Mouse (Mus musculus) MEL-GATA-1-ER (cell line): ENCODE measurements around the gene Col17a1.

Experiments
- DNase-seq: peaks from one replicate; pipeline ENCODE4 v3.0.0-alpha.2; 2012; ENCODE audit warnings: low read depth; ENCODE audit errors: extremely low read depth

Gene Col17a1

GRCm38 (mm10) chr19:47668399-47668798, 23.5 kb downstream of the Col17a1 start:
- DNase-seq: no peak

DNA sequence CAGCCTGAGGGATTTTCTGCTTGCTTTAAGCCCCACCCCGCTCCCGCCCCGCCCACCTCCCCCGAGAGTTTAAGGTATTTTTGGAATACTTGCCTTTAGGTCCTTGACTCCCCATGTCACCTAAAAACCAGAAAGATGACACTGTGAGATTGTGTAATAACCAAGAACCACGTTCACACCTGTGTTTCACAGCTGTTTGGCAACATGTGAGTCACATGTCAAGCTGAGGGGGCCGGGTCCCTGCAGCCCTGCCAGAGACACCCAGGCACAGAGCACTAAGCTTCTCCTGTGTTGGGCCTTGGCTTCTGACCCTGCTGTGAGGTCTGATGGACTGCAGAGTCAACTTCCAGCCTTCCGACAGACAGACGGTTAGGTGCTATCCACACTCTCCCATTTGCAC, 24.3 kb downstream of the Col17a1 start:
- DNase-seq: no peak

DNA sequence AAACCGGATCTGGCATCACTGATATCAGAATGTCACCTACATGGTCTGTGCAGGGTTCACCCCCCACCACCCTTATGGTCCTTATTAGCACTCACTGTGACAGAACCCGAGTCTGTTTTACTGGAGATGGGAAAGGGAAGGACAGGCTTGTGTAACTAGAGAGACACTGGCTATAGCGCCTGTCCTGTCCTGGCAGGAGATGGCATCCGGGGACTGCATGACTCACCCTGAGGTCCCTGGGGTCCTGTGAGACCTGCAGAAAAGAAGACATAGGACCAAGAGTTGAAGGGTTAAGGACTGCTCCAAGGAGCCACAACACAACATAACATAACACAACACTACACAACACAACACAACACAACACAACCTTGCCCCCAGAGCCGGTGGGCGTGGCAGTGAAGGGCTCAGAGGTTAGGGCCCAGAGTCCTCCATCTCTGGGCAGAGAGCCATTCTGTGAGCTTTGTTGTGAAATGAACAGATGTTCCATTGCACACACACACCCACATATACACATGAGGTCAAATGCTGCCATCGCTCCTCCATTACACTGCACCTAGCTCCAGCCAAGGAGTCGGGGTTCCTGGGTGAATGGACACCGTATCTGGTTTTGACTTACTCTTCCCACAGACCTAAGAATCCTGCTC, 32.0 kb downstream of the Col17a1 start:
- no peak for DNase-seq

DNA sequence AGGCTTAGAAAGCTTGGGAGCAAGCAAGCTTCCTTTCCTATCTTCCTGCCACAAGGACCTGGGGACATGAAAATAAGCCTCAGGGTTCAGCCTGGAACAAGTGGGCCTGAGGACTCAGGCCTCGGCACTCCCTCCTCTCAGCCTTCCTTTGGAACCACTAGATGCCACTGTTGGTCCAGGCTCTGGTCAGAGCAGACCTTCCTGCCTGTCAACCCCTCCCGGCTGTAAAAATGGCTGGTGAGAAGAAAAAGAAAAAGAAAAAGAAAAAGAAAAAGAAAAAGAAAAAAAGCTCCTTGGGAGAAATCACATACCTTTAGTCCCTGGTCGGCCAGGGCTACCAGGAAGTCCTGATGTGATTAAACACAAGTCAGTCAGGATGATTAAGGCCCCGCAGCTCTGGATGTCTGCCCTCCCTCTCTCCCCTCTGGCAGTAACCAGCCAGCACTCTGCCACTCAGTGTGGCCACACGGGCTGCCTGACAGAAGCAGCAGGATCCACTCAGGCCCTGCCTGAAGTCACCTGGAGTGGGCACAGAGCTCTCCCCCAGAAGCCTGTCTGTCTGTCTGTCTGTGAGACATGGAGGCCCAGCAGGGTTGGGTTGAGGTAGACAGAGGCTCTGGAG, 32.9 kb downstream of the Col17a1 start:
- no peak for DNase-seq

GRCm38 (mm10) chr19:47654896-47655295, 37.0 kb downstream of the Col17a1 start:
- no peak for DNase-seq

- DNase-seq: no peak
These were observed 38.7 kb downstream of the Col17a1 start for GRCm38 (mm10) chr19:47653173-47653572.

- DNase-seq: no peak
These were observed 39.6 kb downstream of the Col17a1 start for GRCm38 (mm10) chr19:47652255-47652654.

GRCm38 (mm10) chr19:47651160-47651480, 40.8 kb downstream of the Col17a1 start:
- no peak for DNase-seq

GRCm38 (mm10) chr19:47650366-47651159, 41.3 kb downstream of the Col17a1 start:
- DNase-seq: no peak

DNA sequence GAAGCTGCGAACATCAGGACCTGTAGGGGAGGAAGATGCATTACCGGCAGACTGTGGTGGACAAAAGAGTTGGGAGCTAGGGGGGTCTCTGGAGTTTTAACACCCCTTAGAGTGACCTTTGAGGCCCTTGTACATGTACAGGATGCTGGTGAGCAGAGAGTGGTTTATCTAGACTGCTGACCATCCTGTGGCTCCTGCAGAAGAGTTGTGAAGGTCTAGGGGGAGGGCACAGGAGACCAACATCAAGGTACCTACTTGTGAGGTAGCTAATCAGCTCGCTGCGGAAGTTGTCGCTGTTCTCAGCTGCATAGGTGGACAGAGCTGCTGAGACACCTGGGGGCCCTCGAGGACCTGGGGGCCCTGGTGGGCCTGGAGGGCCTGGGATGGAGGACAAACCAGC, 42.8 kb downstream of the Col17a1 start:
- DNase-seq: no peak

GRCm38 (mm10) chr19:47646508-47647120, 45.3 kb downstream of the Col17a1 start:
- DNase-seq: no peak

GRCm38 (mm10) chr19:47645583-47645982, 46.3 kb downstream of the Col17a1 start:
- DNase-seq: no peak

GRCm38 (mm10) chr19:47643910-47644309, 48.0 kb downstream of the Col17a1 start:
- no peak for DNase-seq

DNA sequence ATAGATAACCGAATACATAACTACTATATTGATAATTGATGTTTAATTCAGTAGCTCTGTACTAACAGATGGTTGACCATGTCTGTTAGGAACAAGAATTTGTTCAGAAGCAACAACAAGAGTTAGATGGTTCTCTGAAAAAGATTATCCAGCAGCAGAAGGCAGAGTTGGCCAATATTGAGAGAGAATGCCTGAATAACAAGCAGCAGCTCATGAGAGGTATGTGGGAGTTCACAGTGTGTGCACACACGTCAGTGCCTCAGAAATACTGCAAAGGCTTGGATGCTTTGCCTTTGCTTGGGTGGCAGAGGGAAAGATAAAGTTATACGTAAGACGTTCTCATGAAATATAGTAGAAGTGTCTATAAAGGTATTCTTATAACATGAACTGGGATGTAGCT, 56.5 kb downstream of the Col17a1 start:
- no peak for DNase-seq

- DNase-seq: no peak
These were observed 60.1 kb downstream of the Col17a1 start for GRCm38 (mm10) chr19:47631799-47632198.

- no peak for DNase-seq
These were observed 61.5 kb downstream of the Col17a1 start for GRCm38 (mm10) chr19:47630381-47630780.

- no peak for DNase-seq
These were observed 62.8 kb downstream of the Col17a1 start for GRCm38 (mm10) chr19:47629068-47629467.

GRCm38 (mm10) chr19:47627450-47627849, 64.4 kb downstream of the Col17a1 start:
- DNase-seq: no peak

DNA sequence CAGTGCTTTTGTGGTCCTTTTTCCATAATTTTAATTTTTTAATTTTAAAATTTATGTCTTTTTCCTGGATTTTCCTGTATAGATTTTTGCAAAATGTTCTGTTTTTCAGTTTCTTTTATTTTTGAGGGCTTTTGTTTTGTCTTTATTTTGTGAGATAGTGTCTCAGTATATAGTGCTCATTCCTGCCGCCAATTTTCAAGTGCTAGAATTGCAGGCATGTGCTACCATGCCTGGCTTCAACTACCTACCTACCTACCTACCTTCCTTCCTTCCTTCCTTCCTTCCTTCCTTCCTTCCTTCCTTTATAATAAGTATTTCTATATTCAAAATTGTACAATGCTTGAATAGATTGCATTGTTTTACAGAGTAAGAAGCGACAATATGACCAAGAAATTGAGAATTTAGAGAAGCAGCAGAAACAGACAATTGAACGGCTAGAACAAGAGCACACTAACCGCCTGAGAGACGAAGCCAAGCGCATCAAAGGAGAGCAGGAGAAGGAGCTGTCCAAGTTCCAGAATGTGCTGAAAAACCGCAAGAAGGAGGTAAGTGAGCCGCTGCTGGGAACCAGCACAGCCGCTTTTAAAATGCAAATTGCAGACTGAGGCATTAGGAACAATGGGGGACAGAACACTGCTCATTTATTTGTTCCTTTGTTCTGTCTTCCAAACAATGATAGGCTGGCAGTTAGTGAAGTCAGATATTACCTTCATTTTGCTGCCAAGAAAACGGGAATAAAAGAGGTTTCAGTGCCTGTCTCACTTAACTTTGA, 66.8 kb downstream of the Col17a1 start:
- DNase-seq: no peak

DNA sequence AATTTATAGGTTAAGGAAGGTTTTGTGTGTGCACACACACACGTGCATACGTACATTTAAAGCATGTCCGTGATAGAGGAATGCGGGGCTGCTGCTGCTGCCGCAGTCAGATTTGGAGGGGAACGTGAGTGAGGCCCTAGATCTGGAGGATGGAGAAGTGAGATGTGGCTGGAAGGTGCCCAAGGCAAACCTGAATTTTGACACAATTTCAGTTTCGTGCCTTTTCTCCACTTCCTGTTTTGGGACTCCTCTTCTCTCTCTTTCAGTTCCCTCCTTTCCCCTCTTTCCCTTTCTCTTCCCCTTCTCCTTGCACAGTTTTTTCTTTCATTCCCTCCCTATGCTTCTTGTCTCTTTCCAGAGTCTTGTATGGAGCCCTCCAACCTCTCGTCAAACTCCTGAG, 70.4 kb downstream of the Col17a1 start:
- DNase-seq: no peak

DNA sequence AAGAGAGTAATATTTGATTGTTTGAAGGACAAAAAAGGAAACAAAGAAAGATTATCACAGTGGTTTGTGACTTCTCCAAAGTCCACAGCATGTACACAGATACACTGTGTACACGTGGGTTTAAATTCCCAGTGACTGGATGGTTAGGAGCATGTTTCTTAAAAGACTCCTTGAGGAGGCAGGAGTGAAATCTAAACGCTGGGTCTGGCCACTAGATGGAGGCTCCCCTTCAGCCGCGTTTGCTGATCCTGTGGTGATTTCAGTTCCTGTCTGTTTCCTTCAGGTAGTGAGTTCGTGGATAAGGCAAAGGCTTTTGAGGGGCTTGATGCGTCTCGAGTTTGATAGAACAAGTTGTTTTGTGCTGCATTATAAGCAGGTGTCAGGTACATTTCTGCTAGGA, 78.5 kb downstream of the Col17a1 start:
- DNase-seq: no peak
